Mouse (Mus musculus) heart, embryonic 16.5 days (tissue): Measurements from ENCODE around the gene Akap13. TPM values are rescaled to one million over a fixed set of nuclear protein-coding genes. Genes with fewer than 3 reads are reported as not detected.

Source experiments
- ATAC-seq: fragments of 200-750 bp; cut with Nextera tagmentation; replicated peaks from 2 replicates; pipeline ENCODE4 v1.8.0; 2017; ENCODE audit warnings: moderate number of reproducible peaks; ENCODE audit not compliant: insufficient read depth, low FRiP score; ENCODE audit errors: extremely low read depth
- H3K27ac ChIP-seq: fragments of 300-500 bp; sonication (generic); 2 replicates; pipeline ENCODE4 v1.5.1; 2014; ENCODE audit warnings: mild to moderate bottlenecking, low read length, control low read depth, moderate library complexity
- H3K27me3 ChIP-seq: fragments of 300-500 bp; sonication (generic); 2 replicates; pipeline ENCODE4 v1.6.1; 2014; ENCODE audit warnings: low read length, mixed read lengths; ENCODE audit not compliant: control insufficient read depth, insufficient read depth
- H3K36me3 ChIP-seq: fragments of 300-500 bp; sonication (generic); 2 replicates; pipeline ENCODE4 v1.6.1; 2014; ENCODE audit not compliant: control insufficient read depth, insufficient read depth
- H3K4me1 ChIP-seq: fragments of 300-500 bp; sonication (generic); 2 replicates; pipeline ENCODE4 v1.6.1; 2014; ENCODE audit warnings: low read length, mixed read lengths; ENCODE audit not compliant: control insufficient read depth, insufficient read depth
- H3K4me2 ChIP-seq: fragments of 300-500 bp; sonication (generic); 2 replicates; pipeline ENCODE4 v1.6.1; 2014; ENCODE audit warnings: low read depth, mild to moderate bottlenecking, control low read depth, low read length
- H3K4me3 ChIP-seq: fragments of 300-500 bp; sonication (generic); 2 replicates; pipeline ENCODE4 v1.5.1; 2014; ENCODE audit warnings: mild to moderate bottlenecking, control low read depth, low read length
- H3K9ac ChIP-seq: fragments of 300-500 bp; sonication (generic); 2 replicates; pipeline ENCODE4 v1.6.1; 2014; ENCODE audit warnings: low read length, control low read depth
- H3K9me3 ChIP-seq: fragments of 300-500 bp; sonication (generic); replicated peaks from 2 replicates; pipeline ENCODE4 v1.6.1; 2016; ENCODE audit warnings: low read length; ENCODE audit not compliant: control insufficient read depth
- WGBS: fragments of 180-500 bp; shearing (Covaris S2); extraction: QIAGEN DNeasy Blood & Tissue Kit; methylation state at CpG from one replicate; pipeline ENCODE4 v1.1.7; 2014; 5-methylcytosine and 5-hydroxymethylcytosine counted together
- polyA plus RNA-seq: library from polyadenylated mRNA; unstranded; fragments of >200 nt; fragmentation: Nextera tagmentation; extraction: Ambion mirVana; gene quantifications from 2 replicates; pipeline ENCODE4 v1.2.1, GENCODE M21; 2015

Akap13 gene
- polyA plus RNA-seq, 1 experiment from 2014 or later, result 47.3 TPM

DNA sequence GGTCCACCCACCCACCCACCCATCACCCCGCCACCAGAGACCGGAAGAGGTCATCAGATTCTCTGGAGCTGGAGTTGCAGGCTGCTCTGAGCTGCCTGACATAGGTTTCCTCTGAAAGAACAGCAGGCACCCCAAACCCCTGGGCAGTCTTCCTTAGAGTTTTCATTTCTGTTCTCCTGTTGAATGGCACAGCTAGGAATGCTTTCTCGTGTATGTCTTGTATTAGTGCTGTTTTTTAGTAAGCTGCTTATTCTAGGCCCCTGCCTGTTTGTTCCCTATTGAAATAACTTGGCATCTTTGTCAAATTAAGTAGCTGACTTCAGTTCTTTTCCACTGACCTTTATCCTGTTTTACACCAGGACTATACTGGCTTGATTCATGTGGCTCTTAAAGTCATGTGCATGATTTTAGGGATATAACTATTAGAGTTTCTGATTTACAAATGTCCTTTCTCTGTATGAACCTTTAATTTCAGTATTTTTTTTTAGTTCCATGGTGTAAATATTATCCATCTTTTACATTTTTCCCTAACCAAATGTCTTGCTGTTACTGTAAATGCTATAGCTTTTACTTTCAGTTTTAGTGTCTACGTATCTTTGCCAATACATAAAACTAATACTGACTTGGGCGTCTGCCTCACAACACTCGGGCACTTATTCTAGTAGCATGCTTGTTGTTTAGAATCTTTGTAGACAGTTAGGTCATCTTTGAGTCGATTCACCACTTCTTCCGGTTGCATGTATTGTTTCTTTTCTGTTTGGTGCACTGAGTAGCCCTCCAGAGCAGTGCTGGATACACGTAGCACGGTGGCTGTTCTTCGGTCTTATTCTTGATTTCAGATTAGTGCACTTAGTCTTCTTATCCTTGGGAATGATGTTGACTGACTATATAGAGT lies 200.1 kb downstream of the Akap13 start:
- no peaks in the 10 kb centered on the region for H3K9me3 ChIP-seq
- H3K4me2 ChIP-seq, result peak overlapping the region; percentile 58
- WGBS, result 61% methylated on average over 11 of the region's 11 CpGs
- peak overlapping the region; percentile 38 for H3K4me3 ChIP-seq
- H3K36me3 ChIP-seq, result no peaks in the 10 kb centered on the region
- H3K27ac ChIP-seq, result peak overlapping the region; percentile 63
- H3K4me1 ChIP-seq, result peaks cover 14% of the 10 kb centered on the region
- no peak; the same call in 1 of the 2 replicates for ATAC-seq
- H3K9ac ChIP-seq, result peak overlapping the region; percentile 34; the same call in 1 of the 2 replicates
- H3K27me3 ChIP-seq, result no peaks in the 10 kb centered on the region

DNA sequence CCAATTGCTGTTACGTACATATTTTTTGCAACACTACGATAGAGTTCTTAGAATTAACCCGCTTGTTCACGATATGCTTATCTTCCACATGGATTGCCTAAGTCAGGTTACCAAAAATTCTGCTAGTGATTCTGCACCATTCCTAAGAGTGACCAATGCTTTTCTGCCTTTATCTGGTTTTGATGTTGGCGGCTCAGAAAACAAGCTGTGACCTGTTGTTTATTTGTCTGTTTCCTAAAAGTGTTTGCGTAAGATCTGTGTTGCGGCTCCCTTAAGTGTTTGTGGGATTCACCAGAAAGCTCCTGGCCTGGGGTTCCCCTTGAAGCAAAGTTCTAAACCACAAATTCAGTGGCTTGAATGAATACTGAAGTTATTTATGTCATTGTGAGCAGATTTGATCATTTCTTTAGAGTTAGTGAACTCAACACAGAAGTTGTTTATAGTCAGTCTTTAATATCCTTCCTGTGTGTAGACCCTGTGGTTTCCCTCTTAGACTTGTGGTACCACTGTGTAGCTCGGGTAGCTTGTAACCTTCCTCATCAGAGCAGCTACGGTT lies 201.0 kb downstream of the Akap13 start:
- H3K4me2 ChIP-seq, result peak overlapping the region; percentile 38
- H3K27ac ChIP-seq, result peak overlapping the region; percentile 20; the same call in 1 of the 2 replicates
- 74% methylated on average over 9 of the region's 9 CpGs for WGBS

DNA sequence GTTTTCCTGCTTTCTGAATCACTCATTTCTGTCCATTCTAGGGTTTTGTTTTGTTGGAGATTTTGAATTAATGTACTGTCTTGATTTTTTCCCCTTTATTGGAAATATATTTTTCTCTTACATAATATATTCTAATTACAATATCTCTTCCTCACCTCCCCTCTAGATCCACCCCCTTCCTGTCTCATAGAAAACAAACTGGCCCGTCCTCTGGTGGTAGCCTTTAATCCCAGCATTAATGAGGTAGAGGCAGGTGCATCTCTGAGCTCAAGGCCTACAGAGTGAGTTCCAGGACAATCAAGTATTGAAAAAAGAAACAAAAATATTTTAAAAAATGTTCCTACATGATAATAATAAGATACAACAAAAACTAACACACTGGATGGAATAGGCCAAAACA lies 201.6 kb downstream of the Akap13 start:
- H3K9me3 ChIP-seq, result no peaks in the 10 kb centered on the region
- 71% methylated on average over 1 of the region's 1 CpGs for WGBS
- no peak for ATAC-seq

More for the DNA sequence above, 201.0 kb downstream of the Akap13 start:
- Histone ChIP-seq H3K9ac (no peak overlapping the region), H3K36me3 (no peaks in the 10 kb centered on the region), H3K9me3 (no peaks in the 10 kb centered on the region), H3K27me3 (no peaks in the 10 kb centered on the region), H3K4me3 (no peak overlapping the region), H3K4me1 (peaks cover 14% of the 10 kb centered on the region)
- ATAC-seq, result no peak

DNA sequence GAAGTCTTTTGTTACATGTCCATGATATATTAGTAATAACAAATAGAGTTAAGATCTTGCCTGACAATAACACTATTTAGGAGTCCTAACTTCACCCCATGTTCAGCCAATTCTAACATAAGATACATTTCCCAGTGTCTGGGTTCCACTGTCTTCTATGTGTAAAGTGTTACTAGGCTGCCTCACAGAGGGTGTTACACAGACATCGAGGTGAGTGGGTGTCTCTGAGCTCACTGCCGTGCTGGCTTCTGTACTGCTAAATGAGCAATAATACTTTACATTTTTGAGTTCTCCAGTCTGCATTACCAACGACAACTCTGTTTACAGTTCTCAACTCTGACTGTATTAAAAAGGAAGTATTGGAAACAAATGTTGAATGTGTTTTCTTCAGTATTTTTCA lies 209.1 kb downstream of the Akap13 start:
- H3K27ac ChIP-seq, result no peak overlapping the region
- ATAC-seq, result no peak

More for the DNA sequence above, 201.6 kb downstream of the Akap13 start:
- H3K4me3 ChIP-seq, result no peak overlapping the region
- no peaks in the 10 kb centered on the region for H3K27me3 ChIP-seq
- H3K36me3 ChIP-seq, result no peaks in the 10 kb centered on the region
- H3K4me1 ChIP-seq, result peaks cover 14% of the 10 kb centered on the region
- H3K27ac ChIP-seq, result no peak overlapping the region
- no peak overlapping the region for H3K4me2 ChIP-seq
- H3K9ac ChIP-seq, result no peak overlapping the region

DNA sequence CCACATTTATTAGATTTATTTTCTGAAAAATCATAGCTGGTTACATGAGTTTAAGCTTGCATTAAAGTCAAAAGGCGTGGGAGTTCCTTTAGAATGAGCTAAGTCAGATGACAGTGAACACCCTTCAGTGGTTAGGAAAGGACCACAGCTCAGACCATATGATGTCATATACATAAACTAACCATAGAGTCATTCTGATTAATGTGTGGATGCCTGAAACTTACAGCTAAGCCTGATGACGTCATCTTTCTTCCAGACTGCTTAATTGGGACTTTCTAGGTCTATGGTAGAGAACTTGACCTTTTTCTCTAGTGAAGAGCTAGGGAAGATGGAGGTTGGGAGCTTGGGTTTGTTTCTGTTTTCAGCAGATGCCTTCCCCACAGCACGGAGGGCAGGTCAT lies 211.6 kb downstream of the Akap13 start:
- no peak overlapping the region for H3K9ac ChIP-seq
- no peaks in the 10 kb centered on the region for H3K27me3 ChIP-seq
- H3K4me3 ChIP-seq, result no peak overlapping the region
- no peak for ATAC-seq
- no peak overlapping the region for H3K4me2 ChIP-seq
- no peak overlapping the region for H3K27ac ChIP-seq
- WGBS, result 73% methylated on average over 3 of the region's 3 CpGs
- H3K4me1 ChIP-seq, result peaks cover 15% of the 10 kb centered on the region
- no peaks in the 10 kb centered on the region for H3K9me3 ChIP-seq
- peaks cover 21% of the 10 kb centered on the region for H3K36me3 ChIP-seq

More for the DNA sequence above, 209.1 kb downstream of the Akap13 start:
- Histone ChIP-seq H3K4me3 (no peak overlapping the region), H3K36me3 (peaks cover 21% of the 10 kb centered on the region), H3K4me2 (no peak overlapping the region), H3K4me1 (peaks cover 15% of the 10 kb centered on the region), H3K27me3 (no peaks in the 10 kb centered on the region), H3K9ac (no peak overlapping the region), H3K9me3 (no peaks in the 10 kb centered on the region)
- WGBS, result 78% methylated on average over 3 of the region's 3 CpGs

DNA sequence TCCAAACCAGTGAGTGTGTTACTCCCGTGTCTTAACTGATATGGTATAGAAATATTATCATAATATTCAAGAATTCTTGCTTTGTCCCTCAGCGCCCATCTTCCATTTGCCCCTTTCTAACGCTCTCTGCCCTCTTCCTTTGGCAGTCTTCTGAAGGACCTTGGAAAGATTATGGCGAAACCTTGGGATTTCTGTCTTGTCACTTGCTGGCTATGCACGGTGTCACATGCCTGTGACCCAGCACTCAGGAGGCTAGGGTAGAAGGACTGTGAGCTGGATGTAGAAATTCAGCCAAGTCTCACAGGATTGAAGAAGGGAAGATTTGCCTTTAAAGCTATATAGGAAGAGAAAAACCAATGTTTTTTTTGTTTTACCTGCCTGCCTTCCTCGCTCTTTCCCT lies 212.2 kb downstream of the Akap13 start:
- no peak for ATAC-seq
- Histone ChIP-seq H3K4me3 (no peak overlapping the region), H3K9ac (no peak overlapping the region), H3K4me2 (no peak overlapping the region), H3K4me1 (peaks cover 15% of the 10 kb centered on the region), H3K9me3 (no peaks in the 10 kb centered on the region), H3K36me3 (peaks cover 21% of the 10 kb centered on the region), H3K27ac (no peak overlapping the region), H3K27me3 (no peaks in the 10 kb centered on the region)
- WGBS, result 89% methylated on average over 6 of the region's 6 CpGs

- Histone ChIP-seq H3K27ac (0 out of 2 replicates have a peak overlapping the region, but pooled peaks have one; percentile 21), H3K9me3 (no peaks in the 10 kb centered on the region), H3K9ac (no peak overlapping the region), H3K4me3 (no peak overlapping the region), H3K36me3 (peaks cover 19% of the 10 kb centered on the region), H3K27me3 (no peaks in the 10 kb centered on the region), H3K4me2 (no peak overlapping the region), H3K4me1 (peaks cover 15% of the 10 kb centered on the region)
- 45% methylated on average over 1 of the region's 1 CpGs for WGBS
- no peak for ATAC-seq
Observed at GRCm38 (mm10) chr7:75668396-75668795, 213.1 kb downstream of the Akap13 start.

- Histone ChIP-seq H3K9ac (no peak overlapping the region), H3K4me2 (peak overlapping the region; percentile 20; the same call in 1 of the 2 replicates)
Observed at GRCm38 (mm10) chr7:75669416-75669815, 214.1 kb downstream of the Akap13 start.

DNA sequence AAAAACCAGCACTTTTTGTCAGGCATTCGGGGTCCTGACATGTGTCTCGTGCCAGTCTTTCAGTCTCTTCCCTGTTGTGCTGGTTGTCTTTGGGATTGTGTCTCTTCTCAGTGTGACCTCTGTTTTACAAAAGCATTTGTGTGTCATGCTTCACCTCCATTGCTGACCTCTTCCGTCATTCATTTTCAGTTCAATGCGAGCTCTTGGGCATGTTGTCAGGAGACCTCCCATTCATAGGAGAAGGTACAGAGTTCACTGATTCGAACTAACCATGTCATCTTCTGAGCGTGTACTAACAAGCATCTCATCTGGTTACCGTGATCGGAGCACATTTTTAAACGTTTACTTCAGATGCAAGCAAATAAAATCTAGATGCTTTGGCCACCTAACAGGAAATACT lies 224.3 kb downstream of the Akap13 start:
- no peaks in the 10 kb centered on the region for H3K27me3 ChIP-seq
- ATAC-seq, result no peak
- H3K9ac ChIP-seq, result no peak overlapping the region
- no peaks in the 10 kb centered on the region for H3K4me1 ChIP-seq
- H3K4me2 ChIP-seq, result no peak overlapping the region
- WGBS, result 85% methylated on average over 9 of the region's 9 CpGs
- no peak overlapping the region for H3K27ac ChIP-seq
- no peaks in the 10 kb centered on the region for H3K9me3 ChIP-seq
- no peak overlapping the region for H3K4me3 ChIP-seq
- peaks cover 27% of the 10 kb centered on the region for H3K36me3 ChIP-seq

More at GRCm38 (mm10) chr7:75669416-75669815, 214.1 kb downstream of the Akap13 start:
- Histone ChIP-seq H3K36me3 (peaks cover 12% of the 10 kb centered on the region), H3K4me3 (no peak overlapping the region), H3K4me1 (peaks cover 11% of the 10 kb centered on the region), H3K27me3 (no peaks in the 10 kb centered on the region), H3K27ac (peak overlapping the region; percentile 60), H3K9me3 (no peaks in the 10 kb centered on the region)
- 39% methylated on average over 6 of the region's 6 CpGs for WGBS
- ATAC-seq, result no peak
